Mouse (Mus musculus) cerebellum, adult 18-20 months (tissue): ENCODE measurements around the gene Hemgn.
A peak's percentile ranks its signal among the peaks of the same experiment; 100 is the strongest.

Experiments
- DNase-seq, 2 experiments: peaks; one replicate each; pipeline ENCODE4 v3.0.0; 2021

Hemgn gene

GRCm38 (mm10) chr4:46411489-46411888 lies 1.8 kb downstream of the Hemgn start:
- no peak for DNase-seq

- no peak for DNase-seq
Observed at GRCm38 (mm10) chr4:46410677-46411076, 2.6 kb downstream of the Hemgn start.

GRCm38 (mm10) chr4:46406966-46407703 lies 6.2 kb downstream of the Hemgn start:
- no peak for DNase-seq

GRCm38 (mm10) chr4:46404042-46404795 lies 9.1 kb downstream of the Hemgn start:
- no peak for DNase-seq

GRCm38 (mm10) chr4:46398839-46399238 lies 14.5 kb downstream of the Hemgn start:
- no peak for DNase-seq

GRCm38 (mm10) chr4:46395736-46396135 lies 17.6 kb downstream of the Hemgn start:
- DNase-seq = no peak

- no peak for DNase-seq
Observed at GRCm38 (mm10) chr4:46394388-46394787, 18.9 kb downstream of the Hemgn start.

- DNase-seq = peak; percentile 78 to 80
Observed at GRCm38 (mm10) chr4:46390390-46390970, 22.8 kb downstream of the Hemgn start.

- DNase-seq = peak in 1 of 2 experiments; percentile 54
Observed at GRCm38 (mm10) chr4:46389612-46390341, 23.5 kb downstream of the Hemgn start.

- DNase-seq = peak; percentile 92 to 96
Observed at GRCm38 (mm10) chr4:46389013-46389611, 24.2 kb downstream of the Hemgn start, which contains the start of gene Trmo. Gene Trmo, minus strand, starts transcription at chr4:46389437.

- DNase-seq = no peak
Observed at GRCm38 (mm10) chr4:46388556-46388955, 24.8 kb downstream of the Hemgn start.

- DNase-seq = peak; percentile 88 to 91
Observed at GRCm38 (mm10) chr4:46374869-46375368, 38.4 kb downstream of the Hemgn start.

- DNase-seq = peak; percentile 39 to 43
Observed at GRCm38 (mm10) chr4:46374455-46374854, 38.9 kb downstream of the Hemgn start.

- peak; percentile 30 to 45 for DNase-seq
Observed at GRCm38 (mm10) chr4:46371030-46371429, 42.3 kb downstream of the Hemgn start.

- no peak for DNase-seq
Observed at GRCm38 (mm10) chr4:46370406-46370805, 42.9 kb downstream of the Hemgn start.

GRCm38 (mm10) chr4:46369070-46369469 lies 44.2 kb downstream of the Hemgn start:
- DNase-seq = no peak

GRCm38 (mm10) chr4:46367487-46367959 lies 45.8 kb downstream of the Hemgn start:
- DNase-seq = no peak

- DNase-seq = no peak
Observed at GRCm38 (mm10) chr4:46364360-46364759, 48.9 kb downstream of the Hemgn start.

- DNase-seq = no peak
Observed at GRCm38 (mm10) chr4:46361258-46361657, 52.0 kb downstream of the Hemgn start.

- no peak for DNase-seq
Observed at GRCm38 (mm10) chr4:46359539-46360253, 53.6 kb downstream of the Hemgn start.

GRCm38 (mm10) chr4:46356351-46357133 lies 56.8 kb downstream of the Hemgn start:
- peak; percentile 50 to 69 for DNase-seq
